Mouse (Mus musculus) kidney, postnatal 14 days (tissue): Measurements from ENCODE around the gene Usp31.
A peak's percentile ranks its signal among the peaks of the same experiment; 100 is the strongest.

Experiments
- DNase-seq: peaks from one replicate; pipeline ENCODE4 v3.0.0; 2022; ENCODE audit warnings: mixed read lengths

Usp31 gene

GRCm38 (mm10) chr7:121654675-121655074 is 52.4 kb downstream of the Usp31 start:
- DNase-seq = no peak

- DNase-seq = no peak
Measured at GRCm38 (mm10) chr7:121652629-121653028, 54.4 kb downstream of the Usp31 start.

GRCm38 (mm10) chr7:121650724-121651123 is 56.3 kb downstream of the Usp31 start:
- DNase-seq = no peak

- DNase-seq = peak; percentile 64
Measured at GRCm38 (mm10) chr7:121640998-121641762, 65.9 kb downstream of the Usp31 start.

- DNase-seq = no peak
Measured at GRCm38 (mm10) chr7:121636732-121637131, 70.3 kb downstream of the Usp31 start.

GRCm38 (mm10) chr7:121634236-121634635 is 72.8 kb downstream of the Usp31 start:
- DNase-seq = peak; percentile 5

- no peak for DNase-seq
Measured at GRCm38 (mm10) chr7:121622835-121623420, 84.1 kb downstream of the Usp31 start.

- DNase-seq = no peak
Measured at GRCm38 (mm10) chr7:121622433-121622832, 84.6 kb downstream of the Usp31 start.

- DNase-seq = peak; percentile 26
Measured at GRCm38 (mm10) chr7:121601697-121602096, 105.4 kb downstream of the Usp31 start.

GRCm38 (mm10) chr7:121596401-121596800 is 110.7 kb downstream of the Usp31 start:
- peak; percentile 36 for DNase-seq

- DNase-seq = no peak
Measured at GRCm38 (mm10) chr7:121595496-121595895, 111.6 kb downstream of the Usp31 start.

GRCm38 (mm10) chr7:121595085-121595484 is 112.0 kb downstream of the Usp31 start:
- no peak for DNase-seq

GRCm38 (mm10) chr7:121594623-121595022 is 112.4 kb downstream of the Usp31 start:
- DNase-seq = no peak
